Mouse (Mus musculus) G1E (cell line): Measurements from ENCODE around the gene Tyw1.

Source experiments
- CTCF ChIP-seq: IDR thresholded peaks from 2 replicates; pipeline ENCODE4 v1.5.1; 2012; ENCODE audit warnings: low read depth, low read length, inconsistent platforms, mixed read lengths
- GATA1 ChIP-seq: IDR thresholded peaks from 2 replicates; pipeline ENCODE4 v1.6.1; 2012; ENCODE audit warnings: borderline replicate concordance, low read length, inconsistent platforms, mixed read lengths
- TAL1 ChIP-seq: conservative IDR thresholded peaks from 2 replicates; pipeline ENCODE4 v1.6.1; 2012; ENCODE audit warnings: low read depth, low read length, inconsistent platforms, mixed read lengths

GRCm38 (mm10) chr5:130283079-130283732, 27.8 kb downstream of the Tyw1 start:
- no peak for TF ChIP-seq GATA1
- TF ChIP-seq CTCF = no peak
- no peak for TF ChIP-seq TAL1
